Mouse (Mus musculus): ENCODE measurements around the gene Tfg. TPM values are rescaled to one million over a fixed set of nuclear protein-coding genes. Genes with fewer than 3 reads are reported as not detected.

The Tfg gene
- 67.8 and 82.9 TPM in 2 replicates for polyA plus RNA-seq (2012; ENCODE audit: insufficient read depth, insufficient read length, missing spikeins)

DNA sequence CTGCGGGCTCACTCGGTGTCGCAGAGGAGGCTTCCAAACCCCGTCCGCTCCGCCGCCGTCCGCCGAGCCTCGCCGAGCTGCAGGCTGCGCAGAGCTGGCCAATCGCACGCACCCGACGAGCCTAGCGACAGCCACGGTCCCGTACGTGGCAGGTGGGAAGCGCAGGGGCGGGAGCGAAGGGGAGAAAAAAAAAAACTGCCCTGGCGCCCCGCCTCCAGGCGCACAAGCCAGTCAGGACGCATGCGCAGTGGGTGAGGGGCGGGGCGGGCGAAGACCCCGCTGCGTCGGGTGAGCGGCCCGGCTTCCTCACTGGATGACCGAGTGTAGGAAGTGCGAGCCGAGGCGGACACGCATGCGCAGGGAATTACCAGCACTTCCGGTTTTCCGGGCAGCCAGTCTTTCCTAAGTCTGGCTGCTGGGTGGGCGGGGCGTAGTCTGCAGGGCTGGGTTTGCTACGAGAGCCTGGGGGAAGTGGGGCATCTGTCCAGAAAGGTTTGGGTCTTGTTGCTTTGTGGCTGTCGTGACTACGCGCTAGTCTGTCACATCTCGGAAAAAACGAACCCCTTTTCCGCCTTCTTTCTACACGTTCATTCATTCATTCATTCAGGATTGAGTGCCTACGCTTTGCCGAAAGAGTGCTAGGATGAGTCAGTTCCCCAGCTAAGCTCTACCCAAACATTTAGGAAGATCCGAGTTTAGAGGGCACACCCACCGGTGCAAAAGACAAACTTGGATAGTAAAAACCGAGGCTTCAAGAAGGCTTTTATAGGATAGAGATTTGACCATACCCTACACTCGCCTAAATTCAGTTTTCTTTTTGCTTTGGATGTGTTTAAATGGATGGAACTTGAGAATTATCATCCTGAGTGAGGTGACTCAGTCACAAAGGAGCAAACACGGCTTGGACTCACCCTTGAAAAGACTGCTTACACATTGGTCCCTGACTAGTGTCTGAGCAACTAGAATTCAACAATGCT lies at the start of gene Tfg:
Gene Tfg, minus strand, starts transcription at position 227 of the 977 bp plus-strand sequence.
- H3K4me1 ChIP-seq (ENCODE audit: control insufficient read depth, insufficient read depth, insufficient read length, low read length), result peaks cover 3% of the 10 kb centered on the region; the same call in 1 of the 2 replicates
- H3K4me3 ChIP-seq (ENCODE audit: insufficient read depth, low read depth, low read length), result peak within 1 kb of the TSS; percentile 88
- peak within 1 kb of the TSS; percentile 82 for H3K27ac ChIP-seq (replicated peaks; ENCODE audit: low read depth, low read length)

- no peak overlapping the region for H3K4me3 ChIP-seq (ENCODE audit: insufficient read depth, low read depth, low read length)
- H3K4me1 ChIP-seq (ENCODE audit: control insufficient read depth, insufficient read depth, insufficient read length, low read length), result no peaks in the 10 kb centered on the region
- H3K27ac ChIP-seq (replicated peaks; ENCODE audit: low read depth, low read length), result no peak overlapping the region
Observed at GRCm38 (mm10) chr16:56729060-56729459, 11.8 kb upstream of the Tfg start.

DNA sequence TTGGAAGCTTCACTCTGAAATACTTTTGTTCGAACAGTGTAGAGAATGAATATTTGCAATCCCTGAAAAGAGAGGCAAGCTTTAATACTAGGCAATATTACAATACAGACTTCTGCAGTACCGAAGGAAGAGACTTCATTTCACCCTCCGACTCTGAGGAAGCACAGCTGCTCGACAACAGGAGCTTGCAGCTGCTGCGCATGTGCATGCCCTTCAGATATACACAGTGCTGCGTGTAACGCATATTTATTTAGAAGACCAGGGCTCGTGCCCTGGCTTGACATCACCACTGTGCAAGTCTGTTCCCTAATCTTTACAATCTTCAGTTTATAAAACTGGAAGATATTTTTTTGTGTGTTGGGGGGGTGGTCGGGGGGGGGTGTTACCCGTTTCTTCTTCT lies 7.7 kb upstream of the Tfg start:
- H3K27ac ChIP-seq (replicated peaks; ENCODE audit: low read depth, low read length), result no peak overlapping the region
- H3K4me3 ChIP-seq (ENCODE audit: insufficient read depth, low read depth, low read length), result no peak overlapping the region
- no peaks in the 10 kb centered on the region for H3K4me1 ChIP-seq (ENCODE audit: control insufficient read depth, insufficient read depth, insufficient read length, low read length)

GRCm38 (mm10) chr16:56722357-56722756 lies 5.1 kb upstream of the Tfg start:
- H3K27ac ChIP-seq (replicated peaks; ENCODE audit: low read depth, low read length), result peak overlapping the region; percentile 28; the same call in 1 of the 2 replicates
- no peaks in the 10 kb centered on the region for H3K4me1 ChIP-seq (ENCODE audit: control insufficient read depth, insufficient read depth, insufficient read length, low read length)
- no peak overlapping the region for H3K4me3 ChIP-seq (ENCODE audit: insufficient read depth, low read depth, low read length)

DNA sequence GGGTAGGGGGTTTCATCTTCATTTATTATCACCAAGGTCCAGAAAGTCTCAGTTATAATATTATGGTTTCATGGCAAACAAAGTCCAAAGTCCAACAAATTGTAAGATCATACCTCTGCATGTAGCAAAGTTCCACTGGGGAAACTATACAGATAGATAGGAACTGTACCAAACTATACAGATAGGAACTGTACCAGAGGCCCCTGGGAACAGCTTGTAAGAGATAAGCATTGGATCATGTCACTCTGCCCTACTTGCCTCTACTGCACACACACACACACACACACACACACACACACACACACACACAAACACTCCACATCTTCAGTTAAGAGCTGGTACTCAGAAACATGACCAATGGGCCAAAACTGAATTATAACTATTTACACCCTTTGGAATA lies 1.8 kb upstream of the Tfg start:
- no peak overlapping the region for H3K27ac ChIP-seq (replicated peaks; ENCODE audit: low read depth, low read length)
- H3K4me1 ChIP-seq (ENCODE audit: control insufficient read depth, insufficient read depth, insufficient read length, low read length), result peaks cover 3% of the 10 kb centered on the region; the same call in 1 of the 2 replicates
- no peak overlapping the region for H3K4me3 ChIP-seq (ENCODE audit: insufficient read depth, low read depth, low read length)

GRCm38 (mm10) chr16:56716557-56717179 lies 582 bp downstream of the Tfg start:
- Histone ChIP-seq H3K27ac (replicated peaks; ENCODE audit: low read depth, low read length) (peak overlapping the region; percentile 82), H3K4me1 (ENCODE audit: control insufficient read depth, insufficient read depth, insufficient read length, low read length) (peaks cover 3% of the 10 kb centered on the region; the same call in 1 of the 2 replicates)

GRCm38 (mm10) chr16:56715608-56716007 lies 1.6 kb downstream of the Tfg start:
- peak overlapping the region; percentile 88; the same call in 1 of the 2 replicates for H3K4me3 ChIP-seq (ENCODE audit: insufficient read depth, low read depth, low read length)
- peaks cover 3% of the 10 kb centered on the region; the same call in 1 of the 2 replicates for H3K4me1 ChIP-seq (ENCODE audit: control insufficient read depth, insufficient read depth, insufficient read length, low read length)
- H3K27ac ChIP-seq (replicated peaks; ENCODE audit: low read depth, low read length), result no peak overlapping the region

More at GRCm38 (mm10) chr16:56716557-56717179, 582 bp downstream of the Tfg start:
- peak overlapping the region; percentile 88 for H3K4me3 ChIP-seq (ENCODE audit: insufficient read depth, low read depth, low read length)

DNA sequence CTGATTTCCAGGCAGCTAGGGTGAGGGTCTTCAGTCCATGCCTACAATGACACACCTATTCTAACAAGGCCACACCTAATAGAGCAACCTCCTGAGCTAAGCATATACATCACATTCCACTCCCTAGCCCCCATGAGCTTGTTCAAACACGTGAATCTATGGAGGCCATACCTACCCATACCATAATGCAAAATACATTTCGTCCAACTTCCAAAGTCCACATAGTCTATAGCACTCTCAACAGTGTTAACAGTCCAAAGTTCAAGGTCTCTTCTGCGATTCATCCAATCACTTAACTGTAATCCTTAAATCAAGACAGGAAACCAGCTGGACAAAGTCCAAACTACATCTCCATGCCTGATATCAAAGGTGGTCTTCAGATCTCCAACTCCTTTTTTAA lies 7.2 kb downstream of the Tfg start:
- no peaks in the 10 kb centered on the region for H3K4me1 ChIP-seq (ENCODE audit: control insufficient read depth, insufficient read depth, insufficient read length, low read length)
- no peak overlapping the region for H3K4me3 ChIP-seq (ENCODE audit: insufficient read depth, low read depth, low read length)
- H3K27ac ChIP-seq (replicated peaks; ENCODE audit: low read depth, low read length), result no peak overlapping the region

GRCm38 (mm10) chr16:56705731-56706130 lies 11.5 kb downstream of the Tfg start:
- H3K27ac ChIP-seq (replicated peaks; ENCODE audit: low read depth, low read length), result no peak overlapping the region
- no peak overlapping the region for H3K4me3 ChIP-seq (ENCODE audit: insufficient read depth, low read depth, low read length)
- no peaks in the 10 kb centered on the region for H3K4me1 ChIP-seq (ENCODE audit: control insufficient read depth, insufficient read depth, insufficient read length, low read length)

GRCm38 (mm10) chr16:56700898-56701297 lies 16.4 kb downstream of the Tfg start:
- no peak overlapping the region for H3K4me3 ChIP-seq (ENCODE audit: insufficient read depth, low read depth, low read length)
- no peak overlapping the region for H3K27ac ChIP-seq (replicated peaks; ENCODE audit: low read depth, low read length)
- H3K4me1 ChIP-seq (ENCODE audit: control insufficient read depth, insufficient read depth, insufficient read length, low read length), result no peaks in the 10 kb centered on the region

DNA sequence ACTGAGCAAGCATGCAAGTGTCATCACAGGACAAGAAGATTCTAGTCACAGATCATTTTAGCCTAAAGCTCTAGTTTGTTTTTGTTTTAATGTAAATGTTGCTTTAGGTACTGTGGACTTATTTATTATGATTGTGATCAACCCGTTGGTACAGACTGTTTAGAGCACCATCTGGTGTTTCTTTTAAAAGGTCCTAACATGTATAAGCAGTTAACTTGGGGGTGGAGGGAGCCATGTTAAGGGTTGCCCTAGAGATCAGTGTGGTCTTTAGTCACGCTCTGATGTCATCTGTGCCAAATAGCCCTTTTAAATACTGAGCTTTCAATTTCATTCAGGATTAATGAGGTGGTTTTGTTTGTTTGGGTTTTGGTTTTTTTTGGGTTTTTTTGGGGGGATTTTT lies 20.8 kb downstream of the Tfg start:
- no peaks in the 10 kb centered on the region for H3K4me1 ChIP-seq (ENCODE audit: control insufficient read depth, insufficient read depth, insufficient read length, low read length)
- H3K4me3 ChIP-seq (ENCODE audit: insufficient read depth, low read depth, low read length), result no peak overlapping the region
- no peak overlapping the region for H3K27ac ChIP-seq (replicated peaks; ENCODE audit: low read depth, low read length)

DNA sequence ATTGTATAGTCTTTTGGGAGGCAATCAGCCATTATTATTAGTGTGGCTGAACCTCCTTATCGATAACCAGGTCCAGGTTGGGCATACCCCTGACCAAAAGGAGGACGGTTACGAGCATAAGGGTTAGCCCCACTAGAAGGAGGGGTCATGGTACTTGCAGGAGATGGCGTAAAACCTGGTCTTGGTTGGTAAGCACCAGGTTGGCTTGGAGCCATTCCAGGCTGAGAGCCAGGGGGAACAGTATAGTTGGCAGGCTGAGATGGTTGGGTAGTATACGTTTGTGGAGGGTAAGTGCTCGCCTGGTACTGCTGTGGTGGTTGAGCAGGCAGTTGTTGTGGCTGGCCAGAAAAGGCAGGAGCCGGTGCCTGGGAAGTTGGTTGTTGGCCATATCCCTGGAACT lies 26.5 kb downstream of the Tfg start:
- no peaks in the 10 kb centered on the region for H3K4me1 ChIP-seq (ENCODE audit: control insufficient read depth, insufficient read depth, insufficient read length, low read length)
- H3K4me3 ChIP-seq (ENCODE audit: insufficient read depth, low read depth, low read length), result no peak overlapping the region
- no peak overlapping the region for H3K27ac ChIP-seq (replicated peaks; ENCODE audit: low read depth, low read length)

DNA sequence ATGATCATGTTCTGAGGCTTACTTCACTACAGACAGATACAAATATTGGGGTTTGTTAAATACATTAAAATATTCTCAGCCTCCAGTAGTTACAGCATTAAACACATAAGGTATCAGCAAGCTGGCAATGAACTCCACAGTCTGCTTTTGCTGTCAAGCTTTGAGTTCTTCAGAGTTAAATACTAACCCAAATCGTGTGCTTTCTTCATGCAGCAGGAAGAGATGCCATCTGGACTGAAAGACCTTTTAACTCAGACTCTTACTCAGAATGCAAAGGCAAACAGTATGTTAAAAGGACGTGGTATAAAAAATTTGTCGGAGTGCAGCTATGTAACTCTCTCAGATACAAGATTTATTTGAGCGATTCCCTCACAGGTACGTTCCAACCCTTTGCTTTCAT lies 30.5 kb downstream of the Tfg start:
- H3K27ac ChIP-seq (replicated peaks; ENCODE audit: low read depth, low read length), result no peak overlapping the region
- H3K4me3 ChIP-seq (ENCODE audit: insufficient read depth, low read depth, low read length), result no peak overlapping the region
- no peaks in the 10 kb centered on the region for H3K4me1 ChIP-seq (ENCODE audit: control insufficient read depth, insufficient read depth, insufficient read length, low read length)

DNA sequence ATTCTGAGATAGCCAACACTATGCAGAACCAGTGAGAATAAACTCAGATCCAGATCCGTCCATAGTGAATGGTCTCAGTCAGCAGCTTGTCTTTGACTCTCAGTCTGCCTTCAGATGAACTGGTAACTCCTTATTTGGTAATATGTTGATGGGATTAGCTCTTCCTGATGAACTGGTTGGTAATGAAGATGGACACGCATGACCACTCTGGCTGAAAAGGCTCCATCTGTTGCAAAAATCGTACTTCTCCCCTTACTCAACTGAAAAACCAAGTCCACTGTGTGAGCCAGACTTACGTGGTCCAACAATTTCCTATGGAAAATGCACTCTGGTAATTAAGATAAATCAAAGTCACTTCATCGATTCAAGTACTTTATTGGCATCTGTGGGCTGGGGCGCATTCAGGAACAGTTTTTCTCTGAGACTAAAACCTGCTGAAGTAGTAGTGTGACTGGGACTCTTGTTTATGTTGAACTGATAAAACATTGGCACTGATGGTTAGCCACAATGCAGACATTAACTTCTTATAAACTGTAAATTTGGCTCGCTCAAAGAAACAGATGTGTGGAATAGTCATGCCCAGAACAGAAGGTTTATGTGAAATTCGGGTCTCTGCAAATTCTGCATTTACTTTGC lies 36.1 kb downstream of the Tfg start:
- Histone ChIP-seq H3K4me3 (ENCODE audit: insufficient read depth, low read depth, low read length) (no peak overlapping the region), H3K27ac (replicated peaks; ENCODE audit: low read depth, low read length) (no peak overlapping the region), H3K4me1 (ENCODE audit: control insufficient read depth, insufficient read depth, insufficient read length, low read length) (no peaks in the 10 kb centered on the region)

DNA sequence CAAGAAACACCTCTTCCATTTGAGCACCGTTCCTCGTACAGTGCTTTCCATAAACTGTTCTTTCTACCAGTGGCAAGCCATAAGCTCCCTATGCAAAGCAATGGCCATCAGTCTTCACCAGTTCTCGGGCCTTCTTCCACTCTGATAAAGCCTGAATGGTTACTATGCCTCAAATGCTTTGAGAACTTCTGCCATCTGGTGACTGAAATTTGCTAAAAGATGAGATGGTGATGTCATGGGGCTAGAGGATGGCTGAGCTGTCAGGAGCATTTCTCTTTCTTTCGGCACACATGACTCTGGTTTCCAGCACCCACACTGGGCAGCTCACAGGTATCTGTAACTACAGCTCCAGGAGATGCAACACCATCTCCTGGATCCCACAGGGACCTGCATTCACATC lies 40.1 kb downstream of the Tfg start:
- Histone ChIP-seq H3K4me3 (ENCODE audit: insufficient read depth, low read depth, low read length) (no peak overlapping the region), H3K27ac (replicated peaks; ENCODE audit: low read depth, low read length) (no peak overlapping the region), H3K4me1 (ENCODE audit: control insufficient read depth, insufficient read depth, insufficient read length, low read length) (no peaks in the 10 kb centered on the region)

Data from brown adipose tissue, adult 24 weeks (tissue).